Mouse (Mus musculus): Measurements from ENCODE around the gene Irf2bp2. TPM values are rescaled to one million over a fixed set of nuclear protein-coding genes. Genes with fewer than 3 reads are reported as not detected.
A peak's percentile ranks its signal among the peaks of the same experiment; 100 is the strongest.

Gene Irf2bp2
- polyA plus RNA-seq, 1 experiment from 2014 or later, result 9.9 TPM

DNA sequence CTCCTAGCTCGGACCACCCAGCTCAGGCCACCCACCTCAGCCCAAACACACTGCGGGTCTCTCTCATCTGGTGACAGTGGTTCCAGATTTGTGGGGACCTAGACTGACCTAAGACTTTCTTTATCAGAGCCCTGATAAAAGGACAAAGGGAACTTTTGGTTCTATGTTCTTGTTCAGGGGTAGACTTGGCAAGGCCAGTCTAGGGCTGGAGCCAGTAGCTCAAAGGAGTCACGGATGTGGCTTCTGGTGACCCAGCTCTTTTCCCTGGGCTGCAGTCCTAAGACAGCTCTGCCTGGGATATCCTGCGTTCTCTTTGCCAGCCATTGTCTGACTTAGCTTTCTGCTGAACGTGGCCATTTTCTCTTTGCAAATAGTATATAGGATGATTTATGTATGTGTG, 37.1 kb downstream of the Irf2bp2 start:
- 70% methylated on average over 5 of the region's 5 CpGs for WGBS
- Histone ChIP-seq H3K27ac (ENCODE audit: low read length) (no peak overlapping the region), H3K9me3 (replicated peaks; ENCODE audit: control insufficient read depth, low read length) (no peaks in the 10 kb centered on the region), H3K4me2 (ENCODE audit: low read depth, low read length) (no peak overlapping the region), H3K9ac (ENCODE audit: low read length) (no peak overlapping the region), H3K4me3 (replicated peaks; ENCODE audit: low read length) (no peak overlapping the region), H3K4me1 (ENCODE audit: control insufficient read depth, insufficient read depth, low read length) (no peaks in the 10 kb centered on the region), H3K27me3 (ENCODE audit: control insufficient read depth, insufficient read depth, low read length) (no peaks in the 10 kb centered on the region), H3K36me3 (ENCODE audit: control insufficient read depth, insufficient read depth, low read length) (no peaks in the 10 kb centered on the region)
- ATAC-seq (ENCODE audit: insufficient read depth, low FRiP score), result no peak

DNA sequence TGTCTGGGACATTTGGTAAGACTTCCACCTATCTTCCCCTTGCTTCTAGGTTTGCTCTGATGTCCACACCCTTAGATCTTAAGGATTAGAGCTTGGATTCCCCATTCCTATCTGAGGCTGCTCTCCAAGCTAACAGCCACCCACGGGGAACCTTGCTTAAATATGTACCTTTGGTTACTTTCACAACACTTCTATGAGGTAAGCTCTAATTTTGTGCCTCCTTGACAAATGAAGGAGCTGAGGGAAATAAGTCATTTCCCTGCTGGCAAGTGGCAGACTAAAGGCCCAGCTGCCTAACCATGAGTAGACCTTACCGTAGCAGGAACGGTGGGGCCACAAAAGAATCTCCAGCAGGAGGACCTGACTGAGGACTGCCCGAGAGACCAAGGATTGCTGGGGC, 39.0 kb downstream of the Irf2bp2 start:
- Histone ChIP-seq H3K9ac (ENCODE audit: low read length) (no peak overlapping the region), H3K9me3 (replicated peaks; ENCODE audit: control insufficient read depth, low read length) (no peaks in the 10 kb centered on the region), H3K36me3 (ENCODE audit: control insufficient read depth, insufficient read depth, low read length) (no peaks in the 10 kb centered on the region), H3K4me2 (ENCODE audit: low read depth, low read length) (no peak overlapping the region), H3K4me1 (ENCODE audit: control insufficient read depth, insufficient read depth, low read length) (no peaks in the 10 kb centered on the region; the same call in 1 of the 2 replicates), H3K27ac (ENCODE audit: low read length) (no peak overlapping the region), H3K27me3 (ENCODE audit: control insufficient read depth, insufficient read depth, low read length) (no peaks in the 10 kb centered on the region), H3K4me3 (replicated peaks; ENCODE audit: low read length) (no peak overlapping the region)
- WGBS, result 81% methylated on average over 4 of the region's 4 CpGs
- ATAC-seq (ENCODE audit: insufficient read depth, low FRiP score), result no peak

DNA sequence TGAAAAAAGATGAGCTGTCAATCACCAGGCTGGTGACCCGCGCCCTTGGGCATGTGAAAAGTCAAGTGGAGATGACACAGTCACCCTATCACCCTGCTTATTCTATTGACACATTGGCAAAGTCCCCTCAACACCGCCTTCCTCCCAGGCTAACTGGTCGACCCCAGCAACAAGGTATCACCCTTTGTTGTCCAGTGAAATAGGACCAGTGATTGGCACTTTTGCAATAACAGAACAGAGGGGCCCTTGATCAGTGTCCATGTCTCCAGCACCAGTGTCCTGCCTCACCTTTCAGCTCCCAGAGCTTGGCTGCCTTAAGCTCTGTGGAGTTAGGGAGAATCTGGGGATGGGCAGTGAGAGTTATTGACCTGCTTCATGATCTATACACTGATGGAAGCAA, 41.9 kb downstream of the Irf2bp2 start:
- 84% methylated on average over 4 of the region's 4 CpGs for WGBS
- Histone ChIP-seq H3K9me3 (replicated peaks; ENCODE audit: control insufficient read depth, low read length) (no peaks in the 10 kb centered on the region), H3K4me3 (replicated peaks; ENCODE audit: low read length) (no peak overlapping the region), H3K4me2 (ENCODE audit: low read depth, low read length) (no peak overlapping the region), H3K36me3 (ENCODE audit: control insufficient read depth, insufficient read depth, low read length) (no peaks in the 10 kb centered on the region), H3K27me3 (ENCODE audit: control insufficient read depth, insufficient read depth, low read length) (no peaks in the 10 kb centered on the region), H3K9ac (ENCODE audit: low read length) (no peak overlapping the region), H3K27ac (ENCODE audit: low read length) (no peak overlapping the region), H3K4me1 (ENCODE audit: control insufficient read depth, insufficient read depth, low read length) (no peaks in the 10 kb centered on the region; the same call in 1 of the 2 replicates)
- no peak for ATAC-seq (ENCODE audit: insufficient read depth, low FRiP score)

DNA sequence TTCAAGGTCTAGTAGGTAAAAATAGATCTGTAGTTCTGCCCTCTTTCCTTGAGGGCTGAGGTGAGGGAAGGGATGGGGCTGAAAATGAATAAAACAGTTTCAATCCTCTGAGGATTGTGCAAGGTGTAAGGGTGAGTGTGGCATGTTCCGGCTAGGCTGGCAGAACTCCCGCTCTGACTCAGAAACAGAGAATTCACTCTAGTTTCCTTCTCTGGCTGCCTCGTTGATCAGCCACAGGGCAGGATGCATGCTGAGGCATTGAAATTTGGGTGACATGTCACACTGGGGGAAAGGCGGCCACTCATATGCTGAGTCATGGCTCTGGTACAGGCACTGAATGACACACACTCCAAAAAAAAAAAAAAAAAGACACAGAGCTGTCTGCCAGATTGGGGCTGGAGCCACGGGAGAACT, 42.8 kb downstream of the Irf2bp2 start:
- Histone ChIP-seq H3K9ac (ENCODE audit: low read length) (no peak overlapping the region), H3K27ac (ENCODE audit: low read length) (peak overlapping the region; percentile 63; the same call in 1 of the 2 replicates), H3K27me3 (ENCODE audit: control insufficient read depth, insufficient read depth, low read length) (no peaks in the 10 kb centered on the region), H3K4me1 (ENCODE audit: control insufficient read depth, insufficient read depth, low read length) (no peaks in the 10 kb centered on the region; the same call in 1 of the 2 replicates), H3K9me3 (replicated peaks; ENCODE audit: control insufficient read depth, low read length) (no peaks in the 10 kb centered on the region), H3K4me2 (ENCODE audit: low read depth, low read length) (no peak overlapping the region), H3K4me3 (replicated peaks; ENCODE audit: low read length) (no peak overlapping the region), H3K36me3 (ENCODE audit: control insufficient read depth, insufficient read depth, low read length) (no peaks in the 10 kb centered on the region)
- peak; percentile 46; the same call in 1 of the 2 replicates for ATAC-seq (ENCODE audit: insufficient read depth, low FRiP score)
- WGBS, result 62% methylated on average over 5 of the region's 5 CpGs

DNA sequence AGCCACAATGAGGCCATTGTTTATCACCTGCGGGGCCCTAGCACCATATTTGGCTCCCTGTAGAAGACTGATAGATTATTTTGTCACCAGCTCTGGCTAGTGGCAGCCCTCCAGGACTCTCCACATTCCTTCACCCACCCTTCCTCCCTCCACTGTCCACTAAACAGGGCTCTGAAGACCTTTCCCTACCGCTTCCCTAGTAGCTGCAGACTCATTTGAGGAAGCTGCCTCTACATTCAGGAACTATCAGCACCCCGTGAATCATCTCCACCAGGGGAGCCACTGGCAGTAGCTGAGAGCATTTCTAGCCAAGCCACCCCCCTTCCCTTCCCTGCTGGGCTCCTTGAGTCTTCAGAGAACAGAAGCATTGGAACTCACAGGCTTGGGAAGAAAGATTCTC, 45.9 kb downstream of the Irf2bp2 start:
- Histone ChIP-seq H3K36me3 (ENCODE audit: control insufficient read depth, insufficient read depth, low read length) (no peaks in the 10 kb centered on the region), H3K9me3 (replicated peaks; ENCODE audit: control insufficient read depth, low read length) (no peaks in the 10 kb centered on the region), H3K4me2 (ENCODE audit: low read depth, low read length) (no peak overlapping the region), H3K9ac (ENCODE audit: low read length) (no peak overlapping the region), H3K4me3 (replicated peaks; ENCODE audit: low read length) (no peak overlapping the region), H3K27ac (ENCODE audit: low read length) (no peak overlapping the region), H3K27me3 (ENCODE audit: control insufficient read depth, insufficient read depth, low read length) (no peaks in the 10 kb centered on the region), H3K4me1 (ENCODE audit: control insufficient read depth, insufficient read depth, low read length) (no peaks in the 10 kb centered on the region; the same call in 1 of the 2 replicates)
- peak; percentile 26; the same call in 1 of the 2 replicates for ATAC-seq (ENCODE audit: insufficient read depth, low FRiP score)
- WGBS, result 52% methylated on average over 3 of the region's 3 CpGs

DNA sequence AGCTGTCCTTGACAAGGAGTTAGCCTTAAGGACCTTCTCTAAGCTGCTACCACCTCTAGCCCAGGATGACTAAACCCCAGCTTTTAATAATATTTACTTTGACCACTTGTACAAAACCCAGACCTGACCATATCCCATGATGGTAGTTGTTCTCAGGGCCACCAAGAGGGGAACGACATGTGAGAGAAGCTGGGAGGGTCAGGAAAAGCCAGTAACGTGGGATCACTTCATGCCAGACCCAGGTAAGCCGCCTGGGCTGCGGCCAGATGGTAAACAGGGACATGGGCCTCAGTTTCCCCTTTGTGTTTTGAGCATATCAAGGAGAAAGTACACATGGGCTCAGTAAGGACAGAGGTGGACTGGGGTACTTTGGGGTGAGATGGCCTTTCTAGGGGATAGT, 46.4 kb downstream of the Irf2bp2 start:
- Histone ChIP-seq H3K27ac (ENCODE audit: low read length) (no peak overlapping the region), H3K27me3 (ENCODE audit: control insufficient read depth, insufficient read depth, low read length) (no peaks in the 10 kb centered on the region), H3K36me3 (ENCODE audit: control insufficient read depth, insufficient read depth, low read length) (no peaks in the 10 kb centered on the region), H3K4me3 (replicated peaks; ENCODE audit: low read length) (no peak overlapping the region), H3K9ac (ENCODE audit: low read length) (no peak overlapping the region), H3K4me1 (ENCODE audit: control insufficient read depth, insufficient read depth, low read length) (no peaks in the 10 kb centered on the region; the same call in 1 of the 2 replicates), H3K4me2 (ENCODE audit: low read depth, low read length) (no peak overlapping the region), H3K9me3 (replicated peaks; ENCODE audit: control insufficient read depth, low read length) (no peaks in the 10 kb centered on the region)
- no peak for ATAC-seq (ENCODE audit: insufficient read depth, low FRiP score)
- 84% methylated on average over 4 of the region's 4 CpGs for WGBS

DNA sequence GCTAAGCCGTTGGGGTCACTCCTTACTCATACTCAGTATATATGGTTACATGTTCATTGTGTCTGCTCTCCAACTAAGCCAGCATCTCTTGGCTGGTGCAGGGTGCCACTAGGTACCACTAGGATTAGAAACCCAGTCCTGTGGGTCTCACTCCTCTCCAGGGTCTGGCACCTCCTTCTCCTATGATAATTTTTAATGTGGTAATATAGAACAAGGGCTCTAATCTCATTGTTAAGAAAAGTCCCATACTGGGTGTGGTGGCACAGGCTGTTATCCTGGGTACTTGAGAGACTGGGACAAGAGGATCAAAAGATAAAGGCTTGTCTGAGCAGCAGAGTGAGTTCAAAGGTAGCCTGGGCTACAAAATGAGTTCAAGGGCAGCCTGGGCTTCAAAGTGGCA, 47.3 kb downstream of the Irf2bp2 start:
- WGBS, result 81% methylated on average over 1 of the region's 1 CpGs

DNA sequence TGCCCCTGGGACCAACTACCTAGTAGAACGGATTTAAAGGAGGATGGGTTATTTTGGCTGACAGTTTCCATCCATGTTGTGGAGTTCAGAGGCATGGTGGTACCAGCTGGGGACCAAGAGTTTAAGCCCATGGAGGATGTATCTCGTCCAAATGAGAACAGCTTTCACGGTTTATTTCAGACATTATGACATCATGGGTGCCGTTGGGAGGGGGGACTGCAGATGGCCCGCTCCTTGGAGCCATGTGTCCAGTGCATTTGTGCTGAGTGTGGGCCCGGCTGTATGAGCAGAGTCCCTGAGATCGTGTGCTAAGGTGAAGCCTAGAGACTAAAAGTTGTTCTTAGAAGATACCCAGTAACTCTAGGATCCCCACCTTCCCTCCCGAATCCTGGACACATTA, 50.4 kb downstream of the Irf2bp2 start:
- Histone ChIP-seq H3K4me3 (replicated peaks; ENCODE audit: low read length) (no peak overlapping the region), H3K4me2 (ENCODE audit: low read depth, low read length) (no peak overlapping the region), H3K4me1 (ENCODE audit: control insufficient read depth, insufficient read depth, low read length) (peaks cover 15% of the 10 kb centered on the region), H3K9me3 (replicated peaks; ENCODE audit: control insufficient read depth, low read length) (no peaks in the 10 kb centered on the region), H3K27ac (ENCODE audit: low read length) (no peak overlapping the region), H3K27me3 (ENCODE audit: control insufficient read depth, insufficient read depth, low read length) (no peaks in the 10 kb centered on the region), H3K9ac (ENCODE audit: low read length) (no peak overlapping the region), H3K36me3 (ENCODE audit: control insufficient read depth, insufficient read depth, low read length) (no peaks in the 10 kb centered on the region)
- WGBS, result 71% methylated on average over 8 of the region's 8 CpGs
- ATAC-seq (ENCODE audit: insufficient read depth, low FRiP score), result no peak

More for the DNA sequence above, 47.3 kb downstream of the Irf2bp2 start:
- H3K4me2 ChIP-seq (ENCODE audit: low read depth, low read length), result no peak overlapping the region
- no peaks in the 10 kb centered on the region for H3K9me3 ChIP-seq (replicated peaks; ENCODE audit: control insufficient read depth, low read length)
- no peaks in the 10 kb centered on the region; the same call in 1 of the 2 replicates for H3K4me1 ChIP-seq (ENCODE audit: control insufficient read depth, insufficient read depth, low read length)
- no peaks in the 10 kb centered on the region for H3K27me3 ChIP-seq (ENCODE audit: control insufficient read depth, insufficient read depth, low read length)
- no peak for ATAC-seq (ENCODE audit: insufficient read depth, low FRiP score)
- H3K9ac ChIP-seq (ENCODE audit: low read length), result no peak overlapping the region
- no peaks in the 10 kb centered on the region for H3K36me3 ChIP-seq (ENCODE audit: control insufficient read depth, insufficient read depth, low read length)
- no peak overlapping the region for H3K27ac ChIP-seq (ENCODE audit: low read length)
- H3K4me3 ChIP-seq (replicated peaks; ENCODE audit: low read length), result no peak overlapping the region

DNA sequence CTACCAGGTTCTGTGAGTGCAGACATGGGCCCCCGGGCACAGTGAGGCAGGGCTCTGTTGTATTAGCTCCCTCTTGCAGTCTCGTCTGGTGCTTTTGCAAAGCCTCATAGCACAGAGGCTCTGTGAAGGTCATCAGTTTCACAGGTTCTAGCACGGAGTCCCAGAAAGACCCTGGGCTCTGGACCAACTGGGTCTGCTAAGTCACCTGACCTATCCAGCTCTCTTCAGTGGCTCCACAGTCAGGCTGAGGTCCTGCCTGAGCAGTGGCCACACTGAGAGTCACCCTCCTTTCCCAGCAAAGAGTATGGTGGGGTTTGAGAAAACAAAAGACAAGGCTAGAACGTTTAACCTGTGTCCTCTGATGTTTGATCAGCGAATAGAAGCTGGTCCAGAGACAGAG, 51.0 kb downstream of the Irf2bp2 start:
- Histone ChIP-seq H3K27ac (ENCODE audit: low read length) (no peak overlapping the region), H3K9ac (ENCODE audit: low read length) (no peak overlapping the region), H3K9me3 (replicated peaks; ENCODE audit: control insufficient read depth, low read length) (no peaks in the 10 kb centered on the region), H3K4me1 (ENCODE audit: control insufficient read depth, insufficient read depth, low read length) (peaks cover 19% of the 10 kb centered on the region), H3K4me2 (ENCODE audit: low read depth, low read length) (no peak overlapping the region), H3K4me3 (replicated peaks; ENCODE audit: low read length) (no peak overlapping the region), H3K27me3 (ENCODE audit: control insufficient read depth, insufficient read depth, low read length) (no peaks in the 10 kb centered on the region), H3K36me3 (ENCODE audit: control insufficient read depth, insufficient read depth, low read length) (no peaks in the 10 kb centered on the region)
- WGBS, result 63% methylated on average over 5 of the region's 5 CpGs
- ATAC-seq (ENCODE audit: insufficient read depth, low FRiP score), result no peak

All from stomach, embryonic 16.5 days (tissue).